Mouse (Mus musculus) adrenal gland, postnatal 4 days (tissue): ENCODE measurements around the gene Olfr1392. TPM values are rescaled to one million over a fixed set of nuclear protein-coding genes. Genes with fewer than 3 reads are reported as not detected.
"Not testable (repeated sequence)": the region's sequence is repeated elsewhere in the genome, so short reads cannot be mapped to it uniquely, and the experiment has no call there.

Source experiments
- DNase-seq, 2 experiments: peaks; one replicate each; pipeline ENCODE4 v3.0.0; 2021 to 2022; ENCODE audit warnings: low spot score in 2 of 2, mixed read lengths in 2 of 2
- long read RNA-seq, 2 experiments: library from polyadenylated mRNA; stranded (forward); transcript quantifications; one replicate each; pipeline ENCODE4 v2.0.0; 2021
- total RNA-seq, 2 experiments: library from RNA; stranded (reverse); gene quantifications; 2 replicates each; pipeline ENCODE4 v1.2.3; 2021

The Olfr1392 gene
- under 1 TPM in 1 of 2 experiments, not detected in 1; 0.20 TPM for total RNA-seq
- long read RNA-seq, experiment 1, result 0 reads
- long read RNA-seq, experiment 2, result 0 reads

- DNase-seq, result not testable (repeated sequence)
Measured at GRCm38 (mm10) chr11:49284982-49285381, at the start of gene Olfr1392. Olfr1392 (plus strand) TSS chr11:49285282.

- DNase-seq, result no peak
Measured at GRCm38 (mm10) chr11:49235459-49236207, 49.4 kb upstream of the Olfr1392 start.

GRCm38 (mm10) chr11:49236891-49237290, 48.2 kb upstream of the Olfr1392 start:
- no peak for DNase-seq

GRCm38 (mm10) chr11:49237532-49237931, 47.5 kb upstream of the Olfr1392 start:
- DNase-seq, result no peak

GRCm38 (mm10) chr11:49240310-49240709, 44.8 kb upstream of the Olfr1392 start:
- no peak for DNase-seq

GRCm38 (mm10) chr11:49240874-49241273, 44.2 kb upstream of the Olfr1392 start:
- no peak for DNase-seq

GRCm38 (mm10) chr11:49241471-49241870, 43.6 kb upstream of the Olfr1392 start:
- no peak for DNase-seq

- DNase-seq, result no peak
Measured at GRCm38 (mm10) chr11:49242944-49243626, 42.0 kb upstream of the Olfr1392 start.

- DNase-seq, result peak; percentile 83 to 91
Measured at GRCm38 (mm10) chr11:49243727-49244594, 41.1 kb upstream of the Olfr1392 start, which contains the start of gene Mgat1. Mgat1 (plus strand) TSS chr11:49244191.

GRCm38 (mm10) chr11:49244595-49244930, 40.5 kb upstream of the Olfr1392 start:
- no peak for DNase-seq

GRCm38 (mm10) chr11:49245176-49245575, 39.9 kb upstream of the Olfr1392 start:
- no peak for DNase-seq

GRCm38 (mm10) chr11:49245634-49246415, 39.3 kb upstream of the Olfr1392 start:
- no peak for DNase-seq

- no peak for DNase-seq
Measured at GRCm38 (mm10) chr11:49246523-49246922, 38.6 kb upstream of the Olfr1392 start.

- DNase-seq, result no peak
Measured at GRCm38 (mm10) chr11:49247255-49247654, 37.8 kb upstream of the Olfr1392 start.

- no peak for DNase-seq
Measured at GRCm38 (mm10) chr11:49248226-49248973, 36.7 kb upstream of the Olfr1392 start.

- DNase-seq, result no peak
Measured at GRCm38 (mm10) chr11:49248974-49249700, 35.9 kb upstream of the Olfr1392 start.

- no peak for DNase-seq
Measured at GRCm38 (mm10) chr11:49249811-49250421, 35.2 kb upstream of the Olfr1392 start.

GRCm38 (mm10) chr11:49250422-49251379, 34.4 kb upstream of the Olfr1392 start:
- peak; percentile 71 to 84 for DNase-seq
